Mouse (Mus musculus) liver, adult 2 months (tissue): ENCODE data around the gene Frem2.

Experiments used
- CTCF ChIP-seq: fragments of 200-500 bp; IDR thresholded peaks from 2 replicates; pipeline ENCODE4 v1.5.1; 2011; ENCODE audit warnings: low read depth, low read length, control low read depth
- POLR2A ChIP-seq: fragments of 200-500 bp; IDR thresholded peaks from 2 replicates; pipeline ENCODE4 v1.6.1; 2011; ENCODE audit warnings: low read length, control low read depth; ENCODE audit not compliant: insufficient read depth; ENCODE audit errors: extremely low read depth

DNA sequence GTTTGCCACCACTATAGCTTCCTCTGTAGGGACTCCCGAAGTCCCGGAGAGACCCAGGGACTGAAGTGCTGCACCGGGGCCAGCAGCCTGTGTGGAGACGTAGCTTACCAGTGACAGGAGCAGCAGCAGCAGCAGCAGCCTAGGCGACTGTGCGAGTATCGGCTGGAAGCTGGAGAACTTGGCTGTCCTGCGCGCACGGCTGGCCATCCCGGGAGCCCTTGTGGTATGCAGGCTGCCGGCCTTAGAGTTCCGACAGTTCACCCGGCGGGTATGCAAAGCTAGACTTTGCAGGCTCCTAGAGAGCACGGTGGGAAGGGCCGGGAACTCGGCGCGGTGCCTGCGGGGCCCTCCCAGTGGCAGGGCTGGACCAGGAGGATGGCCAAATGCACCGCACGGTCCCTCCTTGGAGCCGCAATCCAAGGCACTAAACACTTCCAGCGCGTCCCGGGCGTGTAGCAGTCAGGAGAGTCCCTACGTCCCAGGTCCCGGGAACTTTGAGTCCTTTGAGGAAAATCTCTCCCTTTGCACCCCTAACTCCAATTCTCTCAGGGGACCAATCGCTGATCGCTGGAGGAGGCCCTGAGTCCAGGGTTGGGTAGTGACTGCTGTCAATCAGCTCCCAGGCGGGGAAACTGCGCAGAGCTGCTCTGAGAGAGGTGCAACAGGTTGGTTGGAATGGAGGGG lies at the start of gene Frem2:
- no peak for TF ChIP-seq CTCF
- no peak for TF ChIP-seq POLR2A
